Mouse (Mus musculus) granulocyte monocyte progenitor cell, adult 5-6 weeks (primary cell): ENCODE measurements around the gene Gm20909. TPM values are rescaled to one million over a fixed set of nuclear protein-coding genes. Genes with fewer than 3 reads are reported as not detected.
"Not testable (repeated sequence)": the region's sequence is repeated elsewhere in the genome, so short reads cannot be mapped to it uniquely, and the experiment has no call there.

Source experiments
- ATAC-seq: replicated peaks from 2 replicates; pipeline ENCODE4 v1.8.0; 2016; ENCODE audit warnings: mild to moderate bottlenecking, moderate TSS enrichment, inconsistent platforms; ENCODE audit not compliant: poor library complexity, severe bottlenecking
- total RNA-seq, 2 experiments: library from RNA; stranded (forward) in 1 of 2; stranded (reverse) in 1 of 2; fragments of 200-712, 200-1000 nt in 1 of 2; fragments of >200 nt in 1 of 2; fragmentation: Nextera tagmentation in 1 of 2; gene quantifications; 2 replicates each; pipeline ENCODE4 v1.2.3; 2014 to 2017

The Gm20909 gene
- not detected in 2 replicates for total RNA-seq (2014; fragmentation: Nextera tagmentation)
- total RNA-seq (2017) = not detected in 2 replicates

DNA sequence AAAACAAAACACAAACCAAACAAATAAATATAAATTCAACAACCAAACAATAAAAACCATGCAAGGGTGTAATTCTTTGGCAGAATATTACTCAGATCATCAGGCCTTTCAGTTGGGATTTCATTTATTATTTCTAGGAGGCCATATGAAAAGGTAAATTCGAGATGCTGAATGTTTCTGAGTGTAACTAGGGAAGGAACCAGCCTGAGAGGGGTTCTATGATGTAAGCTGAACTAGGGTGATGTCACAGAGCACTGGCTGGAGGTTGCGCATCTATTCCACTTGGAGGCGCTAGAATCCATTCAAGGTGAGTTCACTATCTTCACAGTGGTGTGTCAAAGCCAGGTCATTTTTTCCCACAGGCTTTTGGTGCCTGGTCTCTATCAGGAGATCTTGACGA lies at the start of gene Gm20909:
Gm20909 (plus strand) TSS at position 301 of the 400 bp plus-strand sequence.
- not testable (repeated sequence) for ATAC-seq

Other genes with a start within 250 kb of the Gm20909 start
- not detected in 2 replicates for gene Gm29866, start 170.9 kb upstream of the Gm20909 start, total RNA-seq (2014; fragmentation: Nextera tagmentation)
- gene Gm29866, start 170.9 kb upstream of the Gm20909 start, total RNA-seq (2017) = not detected in 2 replicates
- not detected in 2 replicates for gene Gm20865, start 77.0 kb downstream of the Gm20909 start, total RNA-seq (2014; fragmentation: Nextera tagmentation)
- gene Gm20865, start 77.0 kb downstream of the Gm20909 start, total RNA-seq (2017) = not detected in 2 replicates